Mouse (Mus musculus) liver, postnatal 0 days (tissue): ENCODE measurements around the gene Tomm70a.

ENCODE experiments used
- CTCF ChIP-seq: sonication (generic); IDR thresholded peaks from 2 replicates; pipeline ENCODE4 v1.5.1; 2016; ENCODE audit warnings: antibody characterized with exemption, low read depth
- EP300 ChIP-seq: IDR thresholded peaks from 2 replicates; pipeline ENCODE4 v1.6.1; 2016; ENCODE audit warnings: antibody characterized with exemption, low read depth, mild to moderate bottlenecking

DNA sequence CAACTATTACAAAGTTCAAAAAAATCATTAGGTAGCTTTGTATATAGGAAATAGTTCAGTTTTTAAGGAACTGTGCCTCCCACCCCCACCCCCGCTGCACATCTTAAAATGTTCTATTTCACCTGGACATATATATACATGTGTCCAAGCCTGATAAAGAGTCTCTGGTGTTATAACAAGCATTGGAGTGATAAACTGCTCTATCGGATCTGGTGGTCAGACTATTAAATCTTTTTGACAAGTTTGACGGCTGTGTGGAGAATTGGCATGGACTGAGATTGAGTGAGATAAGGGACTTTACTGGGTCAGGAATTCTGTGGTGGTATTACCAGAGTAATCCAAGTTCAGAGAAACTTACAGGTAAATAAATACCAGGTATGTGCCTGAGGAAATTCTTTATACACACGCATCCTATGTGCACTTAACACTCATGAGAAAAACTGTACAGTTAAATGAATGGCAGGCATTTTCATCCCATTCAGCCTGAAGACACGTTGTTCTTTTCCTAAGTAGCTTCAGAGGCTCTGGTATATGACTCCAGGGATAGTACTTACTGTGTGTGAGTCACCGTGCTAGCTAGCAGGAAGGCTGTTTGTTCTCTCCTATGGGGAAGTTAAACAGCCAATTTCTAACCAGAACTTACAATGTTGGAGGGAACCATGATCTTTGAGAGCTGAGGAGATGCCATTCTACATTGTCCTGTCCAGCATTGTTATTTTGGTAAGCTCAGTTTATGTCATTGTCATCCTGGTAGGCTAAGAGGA is 1.4 kb downstream of the Tomm70a start:
- TF ChIP-seq EP300 (no peak), CTCF (no peak)
